Mouse (Mus musculus): ENCODE data around the gene Trim67. TPM values are rescaled to one million over a fixed set of nuclear protein-coding genes. Genes with fewer than 3 reads are reported as not detected.
A peak's percentile ranks its signal among the peaks of the same experiment; 100 is the strongest.

The Trim67 gene
- polyA plus RNA-seq (2016; fragmentation: Nextera tagmentation; extraction: Ambion mirVana) = not detected in 2 replicates

- peaks cover 76% of the 10 kb centered on the region for H3K27me3 ChIP-seq (ENCODE audit: low read depth, poor library complexity, severe bottlenecking)
- H3K36me3 ChIP-seq = no peaks in the 10 kb centered on the region
- WGBS = under 1% methylated on average over 39 of the region's 39 CpGs
- no peaks in the 10 kb centered on the region for H3K9me3 ChIP-seq (replicated peaks)
- 0 out of 2 replicates have a peak within 1 kb of the TSS, but pooled peaks have one; percentile 9 for H3K27ac ChIP-seq
- DNase-seq (ENCODE audit: low spot score) = peak; percentile 79
- peak within 1 kb of the TSS; percentile 63 for H3K4me3 ChIP-seq
- H3K4me1 ChIP-seq = peaks cover 31% of the 10 kb centered on the region
Observed at GRCm38 (mm10) chr8:124792708-124793107, at the start of gene Trim67. TSS of gene Trim67 (plus strand) at chr8:124793092.

- peaks cover under 1% of the 10 kb centered on the region; the same call in 1 of the 2 replicates for H3K36me3 ChIP-seq
- peaks cover 29% of the 10 kb centered on the region for H3K27me3 ChIP-seq (ENCODE audit: low read depth, poor library complexity, severe bottlenecking)
- H3K9me3 ChIP-seq (replicated peaks) = no peaks in the 10 kb centered on the region
- DNase-seq (ENCODE audit: low spot score) = no peak
- WGBS = 75% methylated on average over 13 of the region's 13 CpGs
- no peak overlapping the region for H3K27ac ChIP-seq
- H3K4me1 ChIP-seq = peaks cover 16% of the 10 kb centered on the region
- H3K4me3 ChIP-seq = no peak overlapping the region
Observed at GRCm38 (mm10) chr8:124746661-124747060, 46.2 kb upstream of the Trim67 start.

- Histone ChIP-seq H3K36me3 (no peaks in the 10 kb centered on the region), H3K27ac (peak overlapping the region; percentile 77), H3K4me3 (peak overlapping the region; percentile 75), H3K9me3 (replicated peaks) (no peaks in the 10 kb centered on the region), H3K27me3 (ENCODE audit: low read depth, poor library complexity, severe bottlenecking) (peaks cover 65% of the 10 kb centered on the region), H3K4me1 (peaks cover 23% of the 10 kb centered on the region)
- under 1% methylated on average over 31 of the region's 31 CpGs for WGBS
- DNase-seq (ENCODE audit: low spot score) = peak; percentile 57
Observed at GRCm38 (mm10) chr8:124751191-124751590, 41.7 kb upstream of the Trim67 start.

- H3K36me3 ChIP-seq = no peaks in the 10 kb centered on the region
- DNase-seq (ENCODE audit: low spot score) = peak; percentile 82
- H3K4me1 ChIP-seq = peaks cover 23% of the 10 kb centered on the region
- peak within 1 kb of the TSS; percentile 75 for H3K4me3 ChIP-seq
- H3K9me3 ChIP-seq (replicated peaks) = no peaks in the 10 kb centered on the region
- peaks cover 65% of the 10 kb centered on the region for H3K27me3 ChIP-seq (ENCODE audit: low read depth, poor library complexity, severe bottlenecking)
- H3K27ac ChIP-seq = peak within 1 kb of the TSS; percentile 77
- WGBS = under 1% methylated on average over 39 of the region's 41 CpGs
Observed at GRCm38 (mm10) chr8:124751709-124752173, 41.2 kb upstream of the Trim67 start, which contains the start of gene Fam89a. TSS of gene Fam89a (minus strand) at chr8:124751832.

GRCm38 (mm10) chr8:124752325-124752862 lies 40.5 kb upstream of the Trim67 start:
- peaks cover 65% of the 10 kb centered on the region for H3K27me3 ChIP-seq (ENCODE audit: low read depth, poor library complexity, severe bottlenecking)
- peaks cover 23% of the 10 kb centered on the region for H3K4me1 ChIP-seq
- H3K9me3 ChIP-seq (replicated peaks) = no peaks in the 10 kb centered on the region
- WGBS = 29% methylated on average over 21 of the region's 21 CpGs
- H3K36me3 ChIP-seq = no peaks in the 10 kb centered on the region
- no peak for DNase-seq (ENCODE audit: low spot score)
- no peak overlapping the region for H3K27ac ChIP-seq
- H3K4me3 ChIP-seq = peak overlapping the region; percentile 75

GRCm38 (mm10) chr8:124754101-124754791 lies 38.6 kb upstream of the Trim67 start:
- DNase-seq (ENCODE audit: low spot score) = no peak

GRCm38 (mm10) chr8:124754792-124755190 lies 38.1 kb upstream of the Trim67 start:
- Histone ChIP-seq H3K27ac (no peak overlapping the region), H3K4me1 (peaks cover 23% of the 10 kb centered on the region), H3K36me3 (no peaks in the 10 kb centered on the region), H3K9me3 (replicated peaks) (no peaks in the 10 kb centered on the region), H3K4me3 (no peak overlapping the region), H3K27me3 (ENCODE audit: low read depth, poor library complexity, severe bottlenecking) (peaks cover 55% of the 10 kb centered on the region)
- no peak for DNase-seq (ENCODE audit: low spot score)
- 55% methylated on average over 4 of the region's 4 CpGs for WGBS

More at GRCm38 (mm10) chr8:124754101-124754791, 38.6 kb upstream of the Trim67 start:
- Histone ChIP-seq H3K27ac (no peak overlapping the region), H3K9me3 (replicated peaks) (no peaks in the 10 kb centered on the region), H3K4me1 (peaks cover 23% of the 10 kb centered on the region), H3K27me3 (ENCODE audit: low read depth, poor library complexity, severe bottlenecking) (peaks cover 60% of the 10 kb centered on the region), H3K36me3 (no peaks in the 10 kb centered on the region), H3K4me3 (no peak overlapping the region)
- 21% methylated on average over 11 of the region's 11 CpGs for WGBS

- peaks cover 48% of the 10 kb centered on the region for H3K27me3 ChIP-seq (ENCODE audit: low read depth, poor library complexity, severe bottlenecking)
- peaks cover 18% of the 10 kb centered on the region for H3K4me1 ChIP-seq
- H3K9me3 ChIP-seq (replicated peaks) = no peaks in the 10 kb centered on the region
- WGBS = 88% methylated on average over 8 of the region's 8 CpGs
- H3K27ac ChIP-seq = no peak overlapping the region
- no peak for DNase-seq (ENCODE audit: low spot score)
- no peaks in the 10 kb centered on the region for H3K36me3 ChIP-seq
- no peak overlapping the region for H3K4me3 ChIP-seq
Observed at GRCm38 (mm10) chr8:124755481-124755880, 37.4 kb upstream of the Trim67 start.

- 66% methylated on average over 2 of the region's 2 CpGs for WGBS
- Histone ChIP-seq H3K4me1 (peaks cover 12% of the 10 kb centered on the region), H3K4me3 (no peak overlapping the region), H3K36me3 (no peaks in the 10 kb centered on the region), H3K27me3 (ENCODE audit: low read depth, poor library complexity, severe bottlenecking) (peaks cover 41% of the 10 kb centered on the region), H3K9me3 (replicated peaks) (no peaks in the 10 kb centered on the region), H3K27ac (no peak overlapping the region)
- DNase-seq (ENCODE audit: low spot score) = no peak
Observed at GRCm38 (mm10) chr8:124756153-124756552, 36.7 kb upstream of the Trim67 start.

GRCm38 (mm10) chr8:124756601-124757000 lies 36.3 kb upstream of the Trim67 start:
- Histone ChIP-seq H3K4me3 (no peak overlapping the region), H3K36me3 (no peaks in the 10 kb centered on the region), H3K27ac (no peak overlapping the region), H3K4me1 (peaks cover 7% of the 10 kb centered on the region), H3K27me3 (ENCODE audit: low read depth, poor library complexity, severe bottlenecking) (peaks cover 37% of the 10 kb centered on the region), H3K9me3 (replicated peaks) (no peaks in the 10 kb centered on the region)
- no peak for DNase-seq (ENCODE audit: low spot score)
- WGBS = 67% methylated on average over 5 of the region's 5 CpGs

GRCm38 (mm10) chr8:124758544-124758943 lies 34.3 kb upstream of the Trim67 start:
- Histone ChIP-seq H3K9me3 (replicated peaks) (no peaks in the 10 kb centered on the region), H3K4me1 (no peaks in the 10 kb centered on the region; the same call in 1 of the 2 replicates), H3K36me3 (no peaks in the 10 kb centered on the region), H3K27me3 (ENCODE audit: low read depth, poor library complexity, severe bottlenecking) (peaks cover 17% of the 10 kb centered on the region), H3K27ac (no peak overlapping the region), H3K4me3 (no peak overlapping the region)
- no peak for DNase-seq (ENCODE audit: low spot score)
- WGBS = 41% methylated on average over 3 of the region's 3 CpGs

- no peak for DNase-seq (ENCODE audit: low spot score)
- Histone ChIP-seq H3K4me1 (no peaks in the 10 kb centered on the region), H3K27me3 (ENCODE audit: low read depth, poor library complexity, severe bottlenecking) (no peaks in the 10 kb centered on the region), H3K9me3 (replicated peaks) (no peaks in the 10 kb centered on the region), H3K36me3 (no peaks in the 10 kb centered on the region), H3K4me3 (no peak overlapping the region), H3K27ac (no peak overlapping the region)
- WGBS = 70% methylated on average over 7 of the region's 7 CpGs
Observed at GRCm38 (mm10) chr8:124763061-124763460, 29.8 kb upstream of the Trim67 start.

GRCm38 (mm10) chr8:124772389-124772788 lies 20.5 kb upstream of the Trim67 start:
- H3K9me3 ChIP-seq (replicated peaks) = no peaks in the 10 kb centered on the region
- no peak overlapping the region for H3K4me3 ChIP-seq
- H3K27me3 ChIP-seq (ENCODE audit: low read depth, poor library complexity, severe bottlenecking) = peaks cover 14% of the 10 kb centered on the region
- peaks cover 6% of the 10 kb centered on the region; the same call in 1 of the 2 replicates for H3K4me1 ChIP-seq
- H3K27ac ChIP-seq = no peak overlapping the region
- DNase-seq (ENCODE audit: low spot score) = no peak
- WGBS = 77% methylated on average over 2 of the region's 2 CpGs
- H3K36me3 ChIP-seq = no peaks in the 10 kb centered on the region
